Mouse (Mus musculus) lung, postnatal 14 days (tissue): ENCODE data around the gene Tmem107.

Experiments used
- DNase-seq: peaks from one replicate; pipeline ENCODE4 v3.0.0; 2021

Gene Tmem107

GRCm38 (mm10) chr11:69095511-69096231, 25.1 kb downstream of the Tmem107 start:
- DNase-seq: peak; percentile 58

- DNase-seq: no peak
Measured at GRCm38 (mm10) chr11:69096360-69096986, 25.9 kb downstream of the Tmem107 start.

GRCm38 (mm10) chr11:69096987-69097900, 26.6 kb downstream of the Tmem107 start:
- peak; percentile 100 for DNase-seq

GRCm38 (mm10) chr11:69098039-69098761, 27.6 kb downstream of the Tmem107 start:
- DNase-seq: no peak

DNA sequence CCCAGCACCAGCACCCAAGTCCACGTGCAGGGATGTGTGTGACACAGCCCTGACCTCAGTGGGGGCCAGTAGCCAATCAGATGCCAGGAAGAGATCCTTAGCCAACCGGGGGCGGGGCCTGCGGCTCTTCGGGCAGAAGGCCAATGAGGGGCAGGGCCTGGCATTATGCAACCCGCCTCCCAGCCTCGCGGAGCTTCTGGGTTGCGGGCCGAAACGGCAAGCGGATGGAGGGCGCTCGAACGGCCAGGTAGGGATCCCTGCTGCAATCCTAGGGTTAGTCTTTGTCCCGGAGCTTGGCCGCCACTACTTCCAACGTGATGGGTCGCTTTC, 28.1 kb downstream of the Tmem107 start:
- DNase-seq: peak; percentile 99

DNA sequence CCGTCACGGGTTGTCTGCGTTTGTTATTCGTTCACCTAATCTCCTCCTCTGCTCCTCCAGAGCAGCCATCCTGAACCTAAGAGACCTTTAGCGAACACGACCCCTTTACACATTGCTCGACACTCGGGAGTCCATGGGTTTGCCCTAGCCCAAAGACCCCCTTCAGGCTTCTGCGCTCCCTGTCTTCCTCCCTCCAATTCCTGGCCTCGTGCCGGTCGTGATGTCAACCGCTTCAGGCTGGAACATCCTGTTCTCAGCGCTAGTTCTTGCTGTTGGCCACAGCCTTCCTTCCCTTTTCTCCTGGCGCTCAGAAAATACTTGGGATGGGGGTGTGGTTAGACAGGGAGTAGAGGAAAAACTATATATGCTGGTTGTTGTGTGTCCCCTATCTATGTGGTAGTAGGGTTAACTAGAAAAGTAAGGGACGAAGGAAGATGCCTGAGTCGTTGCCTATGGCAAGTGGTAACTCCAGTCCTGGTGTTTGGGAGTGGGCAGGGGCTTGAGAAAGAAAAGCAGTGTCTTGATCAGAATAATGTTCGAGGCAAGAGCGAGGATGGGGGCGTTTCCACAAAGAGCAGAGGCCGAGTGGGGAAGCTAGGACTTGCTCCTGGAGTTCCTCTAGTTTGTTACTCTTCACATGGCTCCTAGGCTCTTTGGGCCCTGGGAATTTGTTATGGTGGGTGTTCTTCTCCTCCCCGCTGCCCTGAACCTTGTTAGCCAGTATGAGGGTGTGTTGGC, 28.7 kb downstream of the Tmem107 start:
- peak; percentile 96 for DNase-seq

- peak; percentile 95 for DNase-seq
Measured at GRCm38 (mm10) chr11:69099915-69100345, 29.3 kb downstream of the Tmem107 start.

GRCm38 (mm10) chr11:69100639-69101360, 30.2 kb downstream of the Tmem107 start:
- DNase-seq: no peak

DNA sequence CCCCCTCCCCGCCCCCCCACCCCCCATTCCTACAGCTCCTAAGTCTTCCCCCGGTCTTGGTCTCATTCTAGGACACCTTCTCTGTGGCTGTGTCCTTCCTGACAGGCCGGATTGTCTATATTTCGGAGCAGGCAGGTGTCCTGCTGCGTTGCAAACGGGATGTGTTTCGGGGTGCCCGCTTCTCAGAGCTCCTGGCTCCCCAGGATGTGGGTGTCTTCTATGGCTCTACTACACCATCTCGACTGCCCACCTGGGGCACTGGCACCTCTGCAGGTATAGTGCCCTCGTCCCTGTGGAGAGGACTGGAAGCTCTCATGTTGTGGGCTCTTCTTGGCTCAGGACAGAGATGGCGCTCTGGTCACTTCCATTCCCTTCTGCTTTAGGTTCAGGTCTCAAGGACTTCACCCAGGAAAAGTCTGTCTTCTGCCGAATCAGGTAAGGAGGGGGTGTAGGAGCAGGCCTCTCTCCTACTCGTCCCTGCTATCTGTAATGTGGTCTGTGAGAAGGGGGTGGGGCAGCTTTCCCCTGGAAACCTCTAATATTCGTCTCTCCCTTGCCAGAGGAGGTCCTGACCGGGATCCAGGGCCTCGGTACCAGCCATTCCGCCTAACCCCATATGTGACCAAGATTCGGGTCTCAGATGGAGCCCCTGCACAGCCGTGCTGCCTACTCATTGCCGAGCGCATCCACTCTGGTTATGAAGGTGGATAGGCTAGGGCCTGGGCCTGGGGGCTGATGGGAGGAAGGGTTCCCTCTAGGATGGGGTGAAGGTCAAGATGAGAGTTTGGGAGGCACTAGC, 31.2 kb downstream of the Tmem107 start:
- no peak for DNase-seq

DNA sequence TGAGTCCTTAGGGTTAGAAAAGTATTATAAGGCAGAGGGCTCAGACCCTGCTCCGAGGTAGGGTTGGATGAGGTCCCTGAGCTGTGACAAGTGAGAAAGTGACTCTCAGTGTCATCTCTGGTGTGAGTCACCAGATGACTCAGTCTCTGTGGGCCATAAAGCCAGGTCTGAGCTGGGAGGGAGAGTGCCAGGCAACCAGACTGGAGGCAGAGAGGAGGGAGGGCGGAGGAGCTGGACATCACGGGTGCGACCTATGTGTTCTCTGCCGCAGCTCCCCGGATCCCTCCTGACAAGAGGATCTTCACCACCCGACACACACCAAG, 31.8 kb downstream of the Tmem107 start:
- no peak for DNase-seq

DNA sequence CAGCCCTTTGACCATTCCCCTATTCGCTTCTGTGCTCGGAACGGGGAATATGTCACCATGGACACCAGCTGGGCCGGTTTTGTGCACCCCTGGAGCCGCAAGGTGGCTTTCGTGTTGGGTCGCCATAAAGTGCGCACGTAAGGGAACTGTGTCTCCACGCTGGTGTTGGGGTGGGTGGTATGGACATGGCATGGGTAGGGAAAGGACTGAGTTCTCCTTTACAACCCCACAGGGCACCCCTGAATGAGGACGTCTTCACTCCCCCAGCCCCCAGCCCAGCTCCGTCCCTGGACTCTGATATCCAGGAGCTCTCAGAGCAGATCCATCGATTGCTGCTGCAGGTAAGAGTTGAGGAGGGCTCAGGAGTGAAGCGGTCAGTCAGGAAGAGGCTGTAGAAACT, 32.5 kb downstream of the Tmem107 start:
- DNase-seq: no peak

- DNase-seq: no peak
Measured at GRCm38 (mm10) chr11:69103531-69104435, 33.2 kb downstream of the Tmem107 start.

DNA sequence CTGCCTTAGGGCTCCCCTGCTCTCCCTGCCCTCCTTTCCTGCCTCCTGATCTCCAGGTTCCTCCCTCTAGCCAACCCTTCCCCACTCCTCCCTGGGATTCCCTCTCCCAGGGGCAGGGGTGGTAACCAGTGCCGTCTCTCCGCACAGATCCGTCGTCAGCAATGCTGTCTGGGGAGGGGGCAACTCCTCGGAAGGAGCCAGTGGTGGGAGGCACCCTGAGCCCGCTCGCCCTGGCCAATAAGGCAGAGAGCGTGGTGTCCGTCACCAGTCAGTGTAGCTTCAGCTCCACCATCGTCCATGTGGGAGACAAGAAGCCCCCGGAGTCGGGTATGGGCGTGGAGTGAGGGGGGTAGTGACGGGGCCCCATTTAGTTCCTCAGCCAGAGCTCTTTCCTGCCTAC, 33.9 kb downstream of the Tmem107 start:
- DNase-seq: no peak

DNA sequence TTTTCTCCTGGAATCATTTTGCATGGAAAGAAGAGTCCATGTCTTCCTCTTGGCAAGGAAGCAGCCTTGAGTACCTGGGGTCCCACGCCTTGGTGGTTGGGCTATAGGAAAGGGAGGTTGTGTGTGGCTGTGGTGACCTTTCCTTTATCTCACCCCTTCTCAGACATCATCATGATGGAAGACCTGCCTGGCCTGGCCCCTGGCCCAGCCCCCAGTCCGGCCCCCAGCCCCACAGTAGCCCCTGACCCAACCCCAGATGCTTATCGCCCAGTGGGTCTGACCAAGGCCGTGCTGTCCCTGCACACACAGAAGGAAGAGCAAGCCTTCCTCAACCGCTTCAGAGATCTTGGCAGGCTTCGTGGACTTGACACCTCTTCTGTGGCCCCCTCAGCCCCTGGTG, 34.6 kb downstream of the Tmem107 start:
- DNase-seq: no peak

GRCm38 (mm10) chr11:69105796-69106195, 35.2 kb downstream of the Tmem107 start:
- DNase-seq: no peak

GRCm38 (mm10) chr11:69106299-69106698, 35.7 kb downstream of the Tmem107 start:
- DNase-seq: no peak

DNA sequence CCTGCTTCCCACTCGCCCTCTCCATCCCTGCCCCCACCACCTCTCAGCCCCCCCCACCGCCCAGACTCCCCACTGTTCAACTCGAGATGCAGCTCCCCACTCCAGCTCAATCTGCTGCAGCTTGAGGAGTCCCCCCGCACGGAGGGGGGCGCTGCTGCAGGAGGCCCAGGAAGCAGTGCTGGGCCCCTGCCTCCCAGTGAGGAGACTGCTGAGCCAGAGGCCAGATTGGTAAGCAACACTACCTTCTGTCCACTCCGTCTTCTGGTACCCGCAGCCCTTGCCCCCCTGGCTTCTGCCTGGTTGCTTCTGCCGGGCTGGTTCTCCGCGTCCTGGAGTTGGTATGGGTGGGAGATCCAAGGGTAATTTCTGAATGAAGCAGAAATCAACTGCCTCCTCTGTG, 36.2 kb downstream of the Tmem107 start:
- DNase-seq: no peak

DNA sequence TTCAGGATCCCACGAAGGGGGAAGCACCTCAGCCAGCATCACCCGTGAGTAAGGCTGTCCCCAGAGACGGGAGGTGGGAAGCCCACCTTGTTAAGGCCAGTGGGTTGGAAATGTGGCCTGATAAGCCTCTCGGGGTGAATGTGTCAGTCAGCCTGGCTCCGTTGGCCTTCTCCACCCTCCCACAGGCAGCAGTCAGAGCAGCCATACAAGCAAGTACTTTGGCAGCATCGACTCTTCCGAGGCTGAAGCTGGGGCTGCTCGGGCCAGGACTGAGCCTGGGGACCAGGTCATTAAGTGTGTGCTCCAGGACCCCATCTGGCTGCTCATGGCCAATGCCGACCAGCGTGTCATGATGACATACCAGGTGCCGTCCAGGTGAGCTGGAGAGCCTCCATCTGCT, 37.1 kb downstream of the Tmem107 start:
- no peak for DNase-seq

DNA sequence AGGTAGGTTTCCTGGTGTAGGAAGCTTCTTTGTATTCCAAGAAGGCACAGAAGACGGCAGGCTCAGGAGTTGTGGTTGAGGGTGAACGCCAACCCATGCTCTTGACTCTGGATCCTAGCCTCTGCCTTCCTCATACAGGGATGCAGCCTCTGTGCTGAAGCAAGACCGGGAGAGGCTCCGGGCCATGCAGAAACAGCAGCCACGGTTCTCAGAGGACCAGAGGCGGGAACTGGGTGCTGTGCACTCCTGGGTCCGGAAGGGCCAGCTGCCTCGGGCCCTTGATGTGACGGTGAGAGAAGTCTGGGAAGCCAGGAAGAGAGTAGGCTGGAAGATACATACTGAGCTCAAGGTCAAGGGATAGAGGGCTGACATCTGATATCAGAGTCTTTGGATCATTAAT, 37.6 kb downstream of the Tmem107 start:
- DNase-seq: no peak
